Mouse (Mus musculus): ENCODE measurements around the gene Olfr1123. TPM values are rescaled to one million over a fixed set of nuclear protein-coding genes. Genes with fewer than 3 reads are reported as not detected.

Olfr1123 gene
- polyA plus RNA-seq, 1 experiment from 2014 or later, result not detected

Other genes with a start within 250 kb of the Olfr1123 start
- gene Olfr1112, start 228.8 kb upstream of the Olfr1123 start, polyA plus RNA-seq (2016; fragmentation: Nextera tagmentation; extraction: Ambion mirVana), result not detected in 2 replicates
- gene Olfr1113, start 207.7 kb upstream of the Olfr1123 start, polyA plus RNA-seq (2016; fragmentation: Nextera tagmentation; extraction: Ambion mirVana), result not detected in 2 replicates
- not detected in 2 replicates for gene Olfr1115, start 168.6 kb upstream of the Olfr1123 start, polyA plus RNA-seq (2016; fragmentation: Nextera tagmentation; extraction: Ambion mirVana)
- gene Olfr1116, start 149.1 kb upstream of the Olfr1123 start, polyA plus RNA-seq (2016; fragmentation: Nextera tagmentation; extraction: Ambion mirVana), result not detected in 2 replicates
- gene Olfr1118, start 109.1 kb upstream of the Olfr1123 start, polyA plus RNA-seq (2016; fragmentation: Nextera tagmentation; extraction: Ambion mirVana), result not detected in 2 replicates
- not detected in 2 replicates for gene Olfr1120, start 61.8 kb upstream of the Olfr1123 start, polyA plus RNA-seq (2016; fragmentation: Nextera tagmentation; extraction: Ambion mirVana)
- gene Olfr1121, start 46.7 kb upstream of the Olfr1123 start, polyA plus RNA-seq (2016; fragmentation: Nextera tagmentation; extraction: Ambion mirVana), result not detected in 2 replicates
- gene Olfr1122, start 30.8 kb upstream of the Olfr1123 start, polyA plus RNA-seq (2016; fragmentation: Nextera tagmentation; extraction: Ambion mirVana), result not detected in 2 replicates
- gene Olfr1124, start 13.6 kb downstream of the Olfr1123 start, polyA plus RNA-seq (2016; fragmentation: Nextera tagmentation; extraction: Ambion mirVana), result 0.12 TPM in 1 of 2 replicates, not detected in the other
- gene Olfr1126, start 37.3 kb downstream of the Olfr1123 start, polyA plus RNA-seq (2016; fragmentation: Nextera tagmentation; extraction: Ambion mirVana), result not detected in 2 replicates
- not detected in 2 replicates for gene Pramel7, start 80.5 kb downstream of the Olfr1123 start, polyA plus RNA-seq (2016; fragmentation: Nextera tagmentation; extraction: Ambion mirVana)
- gene Pramel6, start 89.9 kb downstream of the Olfr1123 start, polyA plus RNA-seq (2016; fragmentation: Nextera tagmentation; extraction: Ambion mirVana), result not detected in 2 replicates
- not detected in 2 replicates for gene Olfr153, start 115.2 kb downstream of the Olfr1123 start, polyA plus RNA-seq (2016; fragmentation: Nextera tagmentation; extraction: Ambion mirVana)
- not detected in 2 replicates for gene Olfr1128, start 128.9 kb downstream of the Olfr1123 start, polyA plus RNA-seq (2016; fragmentation: Nextera tagmentation; extraction: Ambion mirVana)
- gene Olfr1129, start 157.3 kb downstream of the Olfr1123 start, polyA plus RNA-seq (2016; fragmentation: Nextera tagmentation; extraction: Ambion mirVana), result not detected in 2 replicates
- gene Olfr1130, start 189.6 kb downstream of the Olfr1123 start, polyA plus RNA-seq (2016; fragmentation: Nextera tagmentation; extraction: Ambion mirVana), result not detected in 2 replicates
- not detected in 2 replicates for gene Olfr1131, start 210.5 kb downstream of the Olfr1123 start, polyA plus RNA-seq (2016; fragmentation: Nextera tagmentation; extraction: Ambion mirVana)
- gene Olfr1132, start 220.9 kb downstream of the Olfr1123 start, polyA plus RNA-seq (2016; fragmentation: Nextera tagmentation; extraction: Ambion mirVana), result not detected in 2 replicates
- not detected in 2 replicates for gene Olfr1133, start 230.7 kb downstream of the Olfr1123 start, polyA plus RNA-seq (2016; fragmentation: Nextera tagmentation; extraction: Ambion mirVana)
- not detected in 2 replicates for gene Olfr1134, start 241.8 kb downstream of the Olfr1123 start, polyA plus RNA-seq (2016; fragmentation: Nextera tagmentation; extraction: Ambion mirVana)

All from hindbrain, embryonic 12.5 days (tissue).